Mouse (Mus musculus) C2C12 (cell line): Measurements from ENCODE around the gene Lgmn.

Experiments used
- CTCF ChIP-seq: IDR thresholded peaks from one replicate; pipeline ENCODE4 v1.5.1; 2011; ENCODE audit not compliant: control insufficient read depth, insufficient read depth, insufficient read length
- MYOD1 ChIP-seq: IDR thresholded peaks from one replicate; pipeline ENCODE4 v1.6.1; 2011; ENCODE audit warnings: low read depth; ENCODE audit not compliant: control insufficient read depth, insufficient read length
- USF1 ChIP-seq: IDR thresholded peaks from one replicate; pipeline ENCODE4 v1.6.1; 2011; ENCODE audit warnings: low read depth, mild to moderate bottlenecking, control low read depth, moderate library complexity

- TF ChIP-seq CTCF, result no peak
- no peak for TF ChIP-seq USF1
- TF ChIP-seq MYOD1, result no peak
Observed at GRCm38 (mm10) chr12:102441141-102441540, 1.5 kb upstream of the Lgmn start.
